Mouse (Mus musculus): ENCODE data around the gene Syt8. TPM values are rescaled to one million over a fixed set of nuclear protein-coding genes. Genes with fewer than 3 reads are reported as not detected.
A peak's percentile ranks its signal among the peaks of the same experiment; 100 is the strongest.

Syt8 gene
- polyA plus RNA-seq, 1 experiment from 2014 or later, result not detected

DNA sequence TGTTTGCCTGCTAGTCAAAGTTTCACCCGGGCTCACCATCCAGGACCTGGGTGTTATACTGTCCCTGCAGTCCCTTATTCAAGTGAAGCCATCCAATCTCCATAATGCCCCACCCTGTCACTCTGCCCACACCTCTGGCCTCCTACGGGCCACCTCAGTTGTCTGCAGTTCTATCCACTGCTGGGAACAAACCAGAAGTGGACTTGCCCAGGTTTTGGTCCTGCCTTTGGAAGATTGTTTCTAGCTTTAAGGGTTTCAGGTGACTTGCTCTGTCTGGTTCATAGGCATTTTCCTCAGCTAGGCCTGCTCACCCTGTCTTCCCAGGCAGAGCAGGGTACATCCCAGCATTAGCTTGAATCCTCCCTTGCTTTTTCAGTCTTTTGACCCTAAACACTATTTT lies 20.6 kb downstream of the Syt8 start:
- H3K27ac ChIP-seq (replicated peaks), result peak overlapping the region; percentile 7; the same call in 1 of the 2 replicates
- WGBS, result 58% methylated on average over 2 of the region's 2 CpGs
- no peak for ATAC-seq (ENCODE audit: low read depth)
- no peaks in the 10 kb centered on the region for H3K9me3 ChIP-seq
- H3K9ac ChIP-seq, result no peak overlapping the region
- H3K4me3 ChIP-seq, result no peak overlapping the region
- no peak overlapping the region for H3K4me2 ChIP-seq
- H3K27me3 ChIP-seq, result no peaks in the 10 kb centered on the region
- no peaks in the 10 kb centered on the region for H3K36me3 ChIP-seq
- peaks cover 22% of the 10 kb centered on the region for H3K4me1 ChIP-seq (replicated peaks)

DNA sequence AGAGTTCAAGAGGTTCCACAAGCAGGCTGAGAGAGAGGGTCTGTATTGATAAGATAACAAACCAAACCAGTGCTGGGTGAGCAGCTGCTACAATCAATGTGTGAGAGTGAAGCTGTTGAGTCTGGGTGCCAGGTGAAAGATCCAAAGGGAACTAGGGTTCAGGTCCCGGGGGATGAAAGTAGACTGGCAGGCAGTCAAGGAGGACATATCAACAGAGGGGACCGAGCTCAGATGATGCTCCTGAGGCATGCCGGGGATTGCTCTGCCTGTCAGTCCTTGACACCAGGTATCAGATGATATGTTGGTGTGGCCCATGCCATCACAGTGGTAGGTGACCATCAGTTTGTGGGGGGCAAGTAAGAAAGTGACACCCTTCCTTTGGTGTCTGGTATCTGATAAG lies 22.2 kb downstream of the Syt8 start:
- H3K27ac ChIP-seq (replicated peaks), result peak overlapping the region; percentile 61; the same call in 1 of the 2 replicates
- WGBS, result 82% methylated on average over 3 of the region's 3 CpGs

DNA sequence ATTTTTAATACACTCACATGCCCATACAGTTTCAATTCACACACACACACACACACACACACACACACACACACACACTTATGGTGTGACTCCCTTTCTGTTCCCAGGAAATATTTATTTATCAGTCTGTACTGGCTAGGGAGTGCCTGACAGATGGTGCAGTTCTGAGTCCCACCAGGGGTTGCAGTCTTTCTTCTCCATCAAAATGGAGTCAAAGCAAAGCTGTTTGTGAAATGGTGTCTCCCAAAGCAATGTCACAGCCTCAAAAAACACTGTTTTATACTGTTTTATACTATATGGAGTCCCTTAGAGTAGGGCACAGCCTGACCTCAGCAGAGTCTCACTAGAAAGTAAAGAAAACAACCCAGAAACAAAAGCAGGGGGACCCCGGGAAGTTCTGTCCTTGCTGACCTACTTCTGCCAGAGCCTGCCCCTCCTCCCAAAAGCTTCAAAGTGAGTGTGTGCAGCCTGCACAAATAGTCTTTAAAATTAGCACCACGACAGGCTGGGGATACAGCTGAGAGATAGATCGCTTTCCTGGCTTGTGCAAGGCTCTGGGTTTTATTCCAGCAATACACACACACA lies 22.7 kb downstream of the Syt8 start:
- 21% methylated on average over 3 of the region's 3 CpGs for WGBS
- Histone ChIP-seq H3K27ac (replicated peaks) (peak overlapping the region; percentile 61), H3K4me2 (no peak overlapping the region), H3K4me1 (replicated peaks) (peaks cover 22% of the 10 kb centered on the region), H3K9me3 (no peaks in the 10 kb centered on the region), H3K9ac (no peak overlapping the region), H3K36me3 (no peaks in the 10 kb centered on the region), H3K27me3 (no peaks in the 10 kb centered on the region), H3K4me3 (no peak overlapping the region)
- ATAC-seq (ENCODE audit: low read depth), result peak; percentile 23; the same call in 1 of the 2 replicates

More for the DNA sequence above, 22.2 kb downstream of the Syt8 start:
- Histone ChIP-seq H3K4me3 (no peak overlapping the region), H3K27me3 (no peaks in the 10 kb centered on the region), H3K4me1 (replicated peaks) (peaks cover 22% of the 10 kb centered on the region), H3K9ac (no peak overlapping the region), H3K36me3 (no peaks in the 10 kb centered on the region), H3K4me2 (no peak overlapping the region), H3K9me3 (no peaks in the 10 kb centered on the region)
- ATAC-seq (ENCODE audit: low read depth), result no peak

DNA sequence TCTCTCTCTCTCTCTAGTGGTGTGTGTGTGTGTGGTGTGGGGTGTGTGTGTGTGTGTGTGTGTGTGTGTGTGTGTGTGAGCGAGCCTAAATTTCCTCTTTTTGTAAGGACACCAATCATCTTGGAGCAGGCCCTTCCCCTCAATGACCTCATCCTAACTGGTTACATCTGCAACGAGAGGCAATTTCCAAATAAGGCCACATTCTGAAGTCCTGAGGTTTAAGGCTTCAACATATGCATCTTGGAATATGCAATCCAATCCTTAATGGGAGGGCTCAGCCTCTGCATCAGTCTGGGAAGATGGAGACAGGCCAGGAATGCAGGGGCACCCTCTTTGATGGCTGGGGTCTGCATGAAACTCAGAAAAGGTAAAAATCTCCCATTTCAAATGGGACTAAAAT lies 23.4 kb downstream of the Syt8 start:
- H3K36me3 ChIP-seq, result no peaks in the 10 kb centered on the region
- no peaks in the 10 kb centered on the region for H3K9me3 ChIP-seq
- ATAC-seq (ENCODE audit: low read depth), result 0 out of 2 replicates have a peak, but pooled peaks have one; percentile 47

DNA sequence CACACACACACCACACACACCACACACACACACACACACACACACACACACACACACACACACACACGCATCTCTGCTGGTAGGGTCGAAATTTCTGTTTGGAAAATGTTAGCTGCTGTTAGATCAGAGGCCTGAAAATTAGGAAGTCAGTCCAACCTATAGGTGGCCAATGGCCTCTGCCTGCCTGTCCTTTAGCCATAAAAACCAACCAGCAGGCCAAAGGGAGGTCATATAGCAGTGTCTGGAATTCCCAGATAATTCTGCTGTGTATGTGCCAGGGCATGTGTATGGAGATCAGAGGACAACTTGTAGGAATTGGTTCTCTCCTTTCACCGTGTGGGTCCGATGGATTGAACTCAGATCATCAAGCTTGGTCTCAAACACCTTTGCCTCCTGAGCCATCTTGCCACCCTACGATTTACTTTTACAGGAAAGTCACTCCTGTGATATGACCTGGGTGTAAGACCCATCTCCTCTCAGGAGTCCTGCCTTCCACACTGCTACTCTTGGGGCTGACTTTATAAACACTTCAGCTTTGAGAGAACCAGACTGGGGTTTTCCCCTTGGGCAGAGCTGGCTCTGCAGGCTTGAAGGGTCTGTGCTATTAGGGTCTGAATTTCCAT lies 24.1 kb downstream of the Syt8 start:
- peaks cover 22% of the 10 kb centered on the region for H3K4me1 ChIP-seq (replicated peaks)
- H3K9ac ChIP-seq, result no peak overlapping the region
- ATAC-seq (ENCODE audit: low read depth), result no peak
- H3K27me3 ChIP-seq, result no peaks in the 10 kb centered on the region
- H3K4me2 ChIP-seq, result no peak overlapping the region
- H3K27ac ChIP-seq (replicated peaks), result no peak overlapping the region
- no peaks in the 10 kb centered on the region for H3K9me3 ChIP-seq
- no peaks in the 10 kb centered on the region for H3K36me3 ChIP-seq
- H3K4me3 ChIP-seq, result no peak overlapping the region
- 89% methylated on average over 5 of the region's 5 CpGs for WGBS

More for the DNA sequence above, 23.4 kb downstream of the Syt8 start:
- no peak overlapping the region for H3K4me2 ChIP-seq
- WGBS, result 48% methylated on average over 2 of the region's 2 CpGs
- no peaks in the 10 kb centered on the region for H3K27me3 ChIP-seq
- H3K27ac ChIP-seq (replicated peaks), result peak overlapping the region; percentile 61
- H3K9ac ChIP-seq, result no peak overlapping the region
- H3K4me1 ChIP-seq (replicated peaks), result peaks cover 22% of the 10 kb centered on the region
- no peak overlapping the region for H3K4me3 ChIP-seq

DNA sequence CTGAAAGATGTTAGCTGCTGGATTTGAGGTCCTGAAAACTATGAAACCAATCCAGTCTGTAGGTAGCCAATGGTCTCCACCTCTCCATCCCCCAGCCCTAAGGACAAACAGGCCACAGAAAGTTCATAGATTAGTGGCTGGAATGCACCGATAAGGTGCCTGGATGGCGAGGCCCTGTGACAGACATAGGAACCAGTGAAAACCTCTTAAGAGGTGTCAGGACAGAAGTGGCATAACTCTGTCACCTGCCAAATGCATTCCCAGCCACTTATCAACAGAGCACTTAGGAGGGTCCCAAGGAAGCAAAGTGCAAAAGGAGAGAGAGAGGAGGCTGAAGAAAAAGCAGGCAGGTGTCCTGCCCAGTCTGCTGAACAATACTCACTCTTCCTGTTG lies 24.6 kb downstream of the Syt8 start:
- Histone ChIP-seq H3K4me2 (no peak overlapping the region), H3K9ac (no peak overlapping the region), H3K27me3 (no peaks in the 10 kb centered on the region), H3K27ac (replicated peaks) (no peak overlapping the region), H3K4me3 (no peak overlapping the region), H3K9me3 (no peaks in the 10 kb centered on the region), H3K36me3 (no peaks in the 10 kb centered on the region), H3K4me1 (replicated peaks) (peaks cover 22% of the 10 kb centered on the region)
- 91% methylated on average over 2 of the region's 2 CpGs for WGBS
- ATAC-seq (ENCODE audit: low read depth), result no peak

DNA sequence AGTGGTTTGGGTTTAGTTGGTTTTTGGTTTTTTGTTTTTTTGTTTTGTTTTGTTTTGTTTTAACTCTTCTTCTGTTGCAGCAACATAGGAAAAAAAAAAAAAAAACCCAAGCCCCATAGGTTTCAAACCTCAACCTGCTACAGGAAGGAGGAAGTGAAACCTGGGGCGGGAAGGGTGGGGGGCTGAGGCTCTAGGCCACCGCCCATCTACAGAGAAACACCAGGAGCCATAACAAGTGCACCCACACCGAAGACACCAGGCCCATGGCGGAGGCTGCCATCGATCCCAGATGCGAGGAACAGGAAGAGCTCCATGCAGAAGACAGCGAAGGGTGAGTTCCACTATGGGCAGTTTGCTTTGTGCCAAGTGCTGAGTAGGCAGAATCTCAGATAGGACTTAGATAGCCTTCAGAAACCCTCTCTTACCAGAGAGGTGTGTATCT lies 26.0 kb downstream of the Syt8 start, which contains the start of gene Lsp1:
Gene Lsp1, plus strand, starts transcription at position 174 of the 442 bp plus-strand sequence.
- Histone ChIP-seq H3K9ac (no peak within 1 kb of the TSS), H3K36me3 (no peaks in the 10 kb centered on the region), H3K9me3 (no peaks in the 10 kb centered on the region), H3K27me3 (no peaks in the 10 kb centered on the region), H3K27ac (replicated peaks) (no peak within 1 kb of the TSS), H3K4me3 (no peak within 1 kb of the TSS), H3K4me2 (no peak within 1 kb of the TSS), H3K4me1 (replicated peaks) (peaks cover 22% of the 10 kb centered on the region)
- ATAC-seq (ENCODE audit: low read depth), result no peak
- WGBS, result 95% methylated on average over 7 of the region's 7 CpGs

DNA sequence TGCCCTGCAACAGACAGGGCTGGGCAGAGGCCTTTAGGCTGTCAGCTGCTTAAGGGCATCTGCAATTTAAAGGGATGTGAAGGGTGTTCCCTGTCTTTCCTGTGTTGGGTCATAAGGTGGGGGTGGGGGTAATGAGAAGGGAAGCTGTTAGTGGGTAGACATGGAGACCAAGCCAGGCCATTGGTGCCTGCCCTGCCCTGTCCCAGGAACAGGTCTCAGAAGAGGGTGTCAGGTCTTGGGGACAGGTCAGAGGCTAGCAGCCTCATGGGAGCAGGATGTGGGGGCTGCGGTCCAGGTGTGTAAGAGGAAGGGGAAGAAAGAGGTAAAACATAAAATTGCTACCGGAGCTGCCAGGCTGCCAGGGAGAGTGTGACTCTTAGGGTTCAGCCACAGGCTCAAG lies 26.8 kb downstream of the Syt8 start:
- 92% methylated on average over 2 of the region's 2 CpGs for WGBS
- no peaks in the 10 kb centered on the region for H3K36me3 ChIP-seq
- no peak overlapping the region for H3K27ac ChIP-seq (replicated peaks)
- no peak overlapping the region for H3K9ac ChIP-seq
- no peak for ATAC-seq (ENCODE audit: low read depth)
- H3K27me3 ChIP-seq, result no peaks in the 10 kb centered on the region
- no peaks in the 10 kb centered on the region for H3K9me3 ChIP-seq
- H3K4me3 ChIP-seq, result no peak overlapping the region
- peaks cover 15% of the 10 kb centered on the region for H3K4me1 ChIP-seq (replicated peaks)
- no peak overlapping the region for H3K4me2 ChIP-seq

DNA sequence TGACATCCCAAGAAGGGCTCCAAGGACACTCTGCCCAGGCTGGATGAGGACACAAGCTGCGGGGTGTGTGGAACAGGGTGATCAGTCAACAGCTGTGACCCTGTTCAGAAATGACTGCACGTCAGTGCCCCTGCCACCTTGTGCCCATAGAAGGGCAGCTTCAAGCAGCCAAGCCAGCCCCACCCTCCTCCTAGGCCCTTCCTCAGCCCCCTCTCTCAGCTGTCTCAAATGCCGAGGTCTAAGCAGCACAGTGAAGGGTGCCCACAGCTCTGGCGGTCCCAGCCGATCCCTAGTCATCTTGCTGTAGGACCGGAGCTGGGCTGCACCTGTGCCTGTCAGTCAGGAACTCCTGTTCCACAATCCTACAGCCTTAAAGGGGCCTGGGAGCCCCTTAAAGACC lies 27.5 kb downstream of the Syt8 start:
- no peak overlapping the region for H3K4me3 ChIP-seq
- H3K9me3 ChIP-seq, result no peaks in the 10 kb centered on the region
- H3K4me2 ChIP-seq, result no peak overlapping the region
- H3K9ac ChIP-seq, result no peak overlapping the region
- peaks cover 9% of the 10 kb centered on the region for H3K4me1 ChIP-seq (replicated peaks)
- H3K27me3 ChIP-seq, result no peaks in the 10 kb centered on the region
- no peak overlapping the region for H3K27ac ChIP-seq (replicated peaks)
- H3K36me3 ChIP-seq, result no peaks in the 10 kb centered on the region
- no peak for ATAC-seq (ENCODE audit: low read depth)
- 83% methylated on average over 6 of the region's 6 CpGs for WGBS

DNA sequence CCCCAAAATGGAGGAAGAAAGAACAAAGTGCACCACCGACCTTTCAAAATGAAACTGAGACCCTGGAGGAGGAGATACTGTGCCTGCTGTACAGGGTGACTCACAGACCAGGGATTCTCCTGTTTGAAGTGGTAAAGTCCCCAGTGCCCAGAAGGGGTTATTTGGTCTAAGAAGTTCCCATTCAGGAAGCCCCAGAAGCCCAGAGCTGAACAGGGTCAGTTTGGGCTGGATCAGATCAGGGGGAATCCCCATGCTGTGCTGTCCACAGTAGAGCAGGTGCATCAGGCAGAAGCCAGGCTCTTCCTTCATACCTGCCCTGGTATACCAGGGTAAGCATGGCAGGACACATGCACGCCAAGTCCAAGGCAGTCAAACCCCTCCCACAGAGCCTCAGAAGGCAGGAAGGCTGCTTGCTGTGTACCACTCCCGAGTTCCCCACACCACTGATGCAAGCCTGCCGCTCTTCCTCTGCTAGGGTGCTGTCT lies 28.0 kb downstream of the Syt8 start:
- Histone ChIP-seq H3K9ac (no peak overlapping the region), H3K36me3 (no peaks in the 10 kb centered on the region), H3K9me3 (no peaks in the 10 kb centered on the region), H3K4me2 (no peak overlapping the region), H3K4me3 (no peak overlapping the region), H3K4me1 (replicated peaks) (peaks cover 5% of the 10 kb centered on the region), H3K27ac (replicated peaks) (no peak overlapping the region), H3K27me3 (no peaks in the 10 kb centered on the region)
- 67% methylated on average over 4 of the region's 4 CpGs for WGBS
- no peak for ATAC-seq (ENCODE audit: low read depth)

DNA sequence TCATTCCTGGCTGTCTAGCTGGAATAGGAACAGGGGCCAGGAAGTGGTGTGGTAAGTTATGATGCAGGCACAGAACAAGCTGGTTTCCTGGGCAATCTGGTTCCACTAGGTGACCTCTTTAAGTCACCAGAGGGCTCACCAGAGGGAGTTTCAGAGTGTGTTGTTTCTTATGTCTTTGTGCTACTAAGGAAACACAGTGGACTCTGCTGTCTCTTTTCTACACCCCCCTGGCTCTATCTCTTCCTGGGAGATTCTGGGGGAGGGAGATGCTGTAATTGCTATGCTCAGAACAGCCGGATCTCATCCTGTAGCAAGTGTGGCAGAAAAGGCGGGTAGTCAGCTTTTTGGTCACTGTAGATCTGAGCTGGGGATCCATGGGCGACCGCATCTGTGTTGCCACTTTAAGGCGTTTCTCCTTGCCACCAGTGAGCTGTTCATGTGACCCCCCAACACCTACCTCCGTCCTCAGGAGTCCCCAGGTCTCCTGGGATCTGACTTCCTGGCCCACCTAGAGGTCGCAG lies 35.6 kb downstream of the Syt8 start:
- H3K9me3 ChIP-seq, result no peaks in the 10 kb centered on the region
- H3K36me3 ChIP-seq, result no peaks in the 10 kb centered on the region
- no peak overlapping the region for H3K9ac ChIP-seq
- ATAC-seq (ENCODE audit: low read depth), result no peak
- no peaks in the 10 kb centered on the region for H3K27me3 ChIP-seq
- no peak overlapping the region for H3K4me3 ChIP-seq
- H3K4me2 ChIP-seq, result no peak overlapping the region
- WGBS, result 89% methylated on average over 7 of the region's 7 CpGs
- H3K27ac ChIP-seq (replicated peaks), result no peak overlapping the region
- H3K4me1 ChIP-seq (replicated peaks), result peaks cover 32% of the 10 kb centered on the region

DNA sequence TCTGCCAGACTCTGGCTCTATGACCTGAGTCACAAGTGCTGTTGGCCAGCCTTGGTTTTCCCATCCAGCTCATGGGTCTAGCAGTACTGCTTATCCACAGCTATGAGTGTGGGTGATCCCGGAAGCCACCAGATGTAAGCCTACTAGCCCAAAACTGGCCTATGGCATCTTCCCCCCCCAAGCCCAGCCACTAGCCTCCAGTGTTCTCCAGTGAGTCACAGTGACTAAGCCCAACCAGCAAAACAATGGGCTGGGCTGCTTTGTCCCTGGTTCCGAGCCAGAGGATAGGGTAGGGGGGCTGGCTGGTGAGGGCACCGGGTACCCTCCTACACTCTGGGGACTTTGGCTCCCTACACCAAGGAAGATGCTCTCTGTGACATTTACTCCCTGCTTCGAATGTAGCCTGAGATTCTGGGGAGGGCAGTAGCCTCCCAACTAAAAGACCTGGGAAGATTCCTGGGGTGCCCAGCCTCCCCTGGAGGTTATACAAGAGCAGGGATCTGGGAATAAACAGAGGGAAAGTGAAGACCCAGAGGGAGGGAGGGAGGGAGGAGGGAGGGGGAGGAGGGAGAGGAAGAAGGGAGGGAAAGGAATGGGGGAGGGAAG lies 36.3 kb downstream of the Syt8 start:
- no peaks in the 10 kb centered on the region for H3K9me3 ChIP-seq
- WGBS, result 24% methylated on average over 4 of the region's 4 CpGs
- H3K9ac ChIP-seq, result no peak overlapping the region
- H3K27ac ChIP-seq (replicated peaks), result no peak overlapping the region
- H3K4me2 ChIP-seq, result no peak overlapping the region
- H3K27me3 ChIP-seq, result no peaks in the 10 kb centered on the region
- no peaks in the 10 kb centered on the region for H3K36me3 ChIP-seq
- no peak overlapping the region for H3K4me3 ChIP-seq
- ATAC-seq (ENCODE audit: low read depth), result 0 out of 2 replicates have a peak, but pooled peaks have one; percentile 28
- H3K4me1 ChIP-seq (replicated peaks), result peaks cover 32% of the 10 kb centered on the region

Data from neural tube, embryonic 13.5 days (tissue).